Mouse (Mus musculus) layer of hippocampus, adult 8-10 months (tissue): ENCODE measurements at regions not wholly inside any gene's neighbourhood (a gene's known extent, or its start where the extent isn't known, plus 50 kb on each side); places are given as distances from the start of the nearest gene placed in this dataset.

Source experiments
- DNase-seq, 2 experiments: peaks; one replicate each; pipeline ENCODE4 v3.0.0; 2022; ENCODE audit warnings: low spot score in 2 of 2

GRCm38 (mm10) chr7:34587239-34587638, 69.3 kb downstream of the Kctd15 start:
- no peak for DNase-seq

GRCm38 (mm10) chr7:34585312-34585865, 71.1 kb downstream of the Kctd15 start:
- DNase-seq: no peak

DNA sequence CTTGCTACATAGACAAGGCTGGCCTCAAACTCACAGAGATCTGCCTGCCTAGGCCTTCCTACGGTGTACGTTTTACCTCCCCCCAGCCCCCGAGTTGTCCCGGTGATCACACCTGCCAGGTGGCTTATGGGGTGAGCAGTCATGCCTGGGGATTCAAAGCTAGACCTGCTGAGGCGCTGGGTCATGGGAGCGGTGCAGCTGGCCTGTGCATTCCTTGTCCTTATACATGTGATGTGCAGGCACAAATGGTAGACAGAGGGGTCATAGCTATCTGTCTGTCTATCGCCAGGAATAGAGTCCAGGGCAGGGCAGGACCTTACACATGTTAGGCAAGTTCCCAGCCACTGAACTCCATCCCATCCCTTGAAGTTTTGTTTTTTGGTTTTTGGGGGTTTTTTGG, 71.7 kb downstream of the Kctd15 start:
- no peak for DNase-seq

GRCm38 (mm10) chr7:34580866-34581265, 75.7 kb downstream of the Kctd15 start:
- DNase-seq: no peak

GRCm38 (mm10) chr7:34571295-34571694, 85.2 kb downstream of the Kctd15 start:
- DNase-seq: no peak

DNA sequence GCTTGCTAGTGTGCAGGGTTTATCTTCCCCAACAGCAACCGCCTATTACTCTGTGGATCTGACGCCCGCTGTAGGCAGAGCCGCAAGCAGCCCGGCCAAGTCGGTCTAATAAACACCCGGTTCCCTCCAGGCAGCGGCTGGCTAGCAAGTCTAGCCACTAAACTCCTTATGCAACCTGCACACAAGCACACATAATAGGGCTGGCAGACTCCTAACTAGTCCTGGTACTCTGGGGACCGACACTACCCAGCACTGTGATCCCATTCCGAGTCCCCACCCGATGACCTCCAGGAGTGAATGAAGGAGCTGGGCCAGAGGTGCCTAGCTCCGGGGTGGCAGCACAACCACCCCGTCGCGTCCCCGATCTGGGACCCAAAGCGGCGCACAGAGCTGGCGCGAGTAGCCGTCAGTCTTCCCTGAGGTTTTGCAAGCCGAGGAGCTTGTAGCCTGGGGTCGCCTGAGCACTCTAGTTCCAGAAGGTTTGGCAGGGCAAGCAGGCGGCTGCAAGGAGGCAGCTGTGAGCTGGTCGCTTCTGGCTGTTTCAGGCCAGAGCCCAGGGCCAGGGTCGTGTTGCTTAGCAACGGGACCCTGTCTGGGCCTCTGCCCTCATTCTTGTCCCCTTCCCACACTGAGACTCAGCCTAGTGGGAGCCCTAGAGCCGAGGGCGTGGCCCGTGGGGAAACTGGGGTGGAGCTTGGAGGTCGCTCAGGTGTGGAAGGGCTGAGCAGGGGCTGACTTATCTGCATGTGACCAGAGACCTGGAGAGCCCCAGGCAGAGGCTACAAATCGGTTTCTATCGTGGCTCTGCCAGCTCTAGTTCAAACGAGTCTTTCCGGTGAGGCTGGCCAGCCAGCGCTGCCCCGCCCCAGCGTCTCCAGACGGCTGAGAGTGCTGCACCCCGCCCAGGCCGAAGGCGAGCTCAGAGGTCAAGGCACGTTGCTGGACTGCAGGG, 86.1 kb downstream of the Kctd15 start:
- DNase-seq: peak; percentile 5 to 38

DNA sequence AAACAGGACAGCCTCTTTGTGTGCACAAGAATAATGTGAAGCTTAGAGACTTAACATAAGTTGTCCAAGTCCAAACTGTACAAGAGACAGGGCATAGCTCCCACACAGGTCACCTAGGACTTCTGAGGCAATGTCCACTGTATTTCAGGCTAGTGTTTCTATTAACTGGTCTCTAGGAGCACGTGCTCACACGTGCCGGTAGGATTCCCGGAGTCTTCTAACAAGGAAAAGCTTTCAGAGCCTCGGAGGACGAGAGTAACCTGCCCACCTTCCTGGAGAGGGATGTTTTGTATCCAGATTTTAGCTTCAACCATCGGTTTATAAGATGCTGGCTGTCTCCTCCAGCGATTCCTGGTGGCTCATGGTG, 86.8 kb downstream of the Kctd15 start:
- no peak for DNase-seq

DNA sequence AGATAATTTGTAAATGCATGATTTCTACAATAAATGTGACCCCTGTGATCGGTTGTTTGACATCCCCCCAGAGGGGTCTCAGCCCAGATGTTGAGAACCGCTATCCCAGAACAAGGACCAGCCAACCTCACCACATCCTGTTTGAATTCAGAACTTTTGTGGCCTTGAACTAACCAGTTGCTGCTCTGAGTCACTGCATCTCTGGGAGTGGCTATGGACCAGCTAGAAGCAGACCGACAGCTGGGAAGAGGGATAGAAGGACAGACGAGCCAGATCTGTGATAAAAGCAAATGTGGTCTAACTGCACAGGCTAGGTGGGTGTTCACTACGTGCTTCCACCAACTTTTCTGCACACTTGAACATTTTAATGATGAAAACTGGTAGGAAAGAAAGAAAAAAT, 89.0 kb downstream of the Kctd15 start:
- no peak for DNase-seq

DNA sequence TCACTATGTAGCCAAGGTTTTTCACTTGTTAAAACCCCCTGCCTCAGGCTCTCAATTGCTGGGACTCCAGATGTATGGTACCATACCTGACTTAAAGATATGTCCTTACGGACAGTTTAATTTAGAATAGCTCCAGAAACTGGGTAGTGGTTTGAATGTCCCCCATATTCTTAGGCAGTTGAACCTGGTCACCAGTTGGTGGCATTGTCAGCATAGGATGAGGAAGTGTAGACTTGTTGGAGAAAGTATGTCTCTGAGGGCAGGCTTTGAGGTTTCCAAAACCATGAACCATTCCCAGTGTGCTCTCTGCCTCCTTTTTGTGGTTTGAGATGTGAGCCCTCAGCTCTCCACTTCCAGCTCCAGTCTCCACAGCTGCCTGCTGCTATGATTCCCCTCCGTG, 94.4 kb downstream of the Kctd15 start:
- no peak for DNase-seq

GRCm38 (mm10) chr7:34558615-34559343, 97.8 kb downstream of the Kctd15 start:
- DNase-seq: no peak

DNA sequence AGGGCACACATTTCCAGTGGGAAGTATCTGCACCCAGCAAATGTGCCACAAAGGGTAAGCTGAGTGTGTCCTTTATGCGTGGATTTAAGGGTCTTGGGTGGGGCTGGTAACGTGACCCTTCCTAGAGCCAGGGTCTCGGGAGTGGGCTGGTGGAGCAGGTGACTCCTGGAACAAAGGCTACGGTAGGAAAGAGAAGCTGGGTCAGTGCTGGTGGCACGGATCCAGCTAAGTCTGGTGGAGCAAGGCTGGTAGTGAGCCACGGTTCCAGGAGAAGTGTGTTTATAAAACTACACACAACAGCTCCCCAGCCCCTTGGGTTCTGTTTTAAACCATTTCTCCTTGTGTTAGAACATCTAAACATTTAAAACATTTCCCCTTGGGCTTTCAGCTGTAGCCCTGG, 101.3 kb downstream of the Kctd15 start:
- DNase-seq: no peak

GRCm38 (mm10) chr7:34546609-34547316, 109.8 kb downstream of the Kctd15 start:
- no peak for DNase-seq

DNA sequence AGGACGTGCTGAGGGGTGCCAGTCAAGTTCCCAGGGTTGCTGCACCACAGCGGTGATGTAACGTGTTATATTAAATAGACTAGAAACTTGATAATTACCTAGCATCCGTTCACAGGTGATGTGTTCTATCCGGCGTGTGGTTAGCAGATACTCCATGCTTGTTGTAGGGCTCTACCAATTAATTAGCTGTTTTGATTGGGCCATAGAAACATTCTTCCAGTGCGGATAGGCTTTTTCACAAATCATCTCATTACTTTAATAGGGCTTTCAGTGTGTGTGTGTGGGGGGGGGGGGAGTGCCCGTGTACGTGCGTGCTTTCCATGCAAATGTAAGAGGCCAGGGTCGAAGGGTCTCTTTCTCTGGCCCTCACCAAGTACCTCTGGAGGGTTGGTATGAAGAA, 110.6 kb downstream of the Kctd15 start:
- DNase-seq: no peak

DNA sequence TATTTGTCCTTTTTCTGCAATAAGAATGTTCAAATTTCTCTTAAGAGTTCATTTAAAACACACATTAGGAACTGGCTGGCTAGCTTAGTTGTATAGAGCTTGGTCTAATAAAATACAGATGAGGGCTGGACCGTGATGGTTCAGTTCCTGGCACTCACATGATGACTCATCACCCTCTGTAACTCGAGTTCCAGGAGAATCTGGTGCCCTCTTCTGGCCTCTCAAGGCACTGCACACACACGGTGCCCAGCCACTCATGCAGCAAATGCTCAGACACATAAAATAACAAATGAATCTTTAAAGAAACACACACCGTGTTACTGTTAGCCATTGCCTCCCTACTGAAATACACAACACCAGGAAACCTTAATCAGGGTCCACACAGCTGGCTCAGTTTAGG, 114.6 kb downstream of the Kctd15 start:
- no peak for DNase-seq

DNA sequence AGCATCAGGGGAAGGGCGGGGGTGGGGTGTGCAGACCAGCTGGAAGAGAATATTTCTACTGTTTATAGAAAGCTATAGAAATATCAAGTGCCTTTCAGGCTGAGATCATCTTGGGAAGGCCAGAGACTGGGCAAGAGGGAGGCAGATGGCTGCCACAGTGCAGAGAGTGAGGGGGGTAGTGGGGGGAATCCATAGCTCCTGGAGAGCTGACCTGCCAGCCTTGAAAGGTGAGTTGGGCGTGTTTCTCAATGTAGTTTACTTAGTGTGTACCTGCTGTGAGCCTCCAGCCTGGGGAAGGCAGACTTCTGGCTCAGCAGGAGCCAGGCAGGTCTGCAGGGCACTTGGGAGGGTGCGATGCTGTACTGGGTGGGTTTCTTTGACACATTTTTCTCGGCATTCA, 115.5 kb downstream of the Kctd15 start:
- DNase-seq: no peak

DNA sequence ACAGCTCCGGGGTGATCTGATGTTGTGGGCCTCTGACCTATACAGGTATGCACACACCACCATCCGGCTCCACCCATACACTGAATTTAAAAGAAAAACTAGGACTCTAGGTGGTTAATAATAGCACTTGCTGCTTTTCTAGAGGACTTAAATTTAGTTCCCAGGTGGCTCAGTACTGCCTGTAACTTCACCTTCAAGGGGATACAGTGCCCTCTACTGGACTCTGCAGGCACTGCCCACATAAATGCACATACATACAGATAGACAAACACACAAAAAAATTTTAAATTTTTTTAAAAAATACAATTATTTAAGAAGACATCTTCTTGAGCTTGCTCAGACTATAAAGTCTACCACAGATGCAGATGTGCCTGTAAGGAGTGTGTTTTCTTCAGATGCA, 116.7 kb downstream of the Kctd15 start:
- no peak for DNase-seq

GRCm38 (mm10) chr7:34538310-34539055, 118.0 kb downstream of the Kctd15 start:
- no peak for DNase-seq

- DNase-seq: no peak
Measured at GRCm38 (mm10) chr7:34537122-34537521, 119.4 kb downstream of the Kctd15 start.

GRCm38 (mm10) chr7:34534241-34534640, 122.3 kb downstream of the Kctd15 start:
- no peak for DNase-seq

- DNase-seq: no peak
Measured at GRCm38 (mm10) chr7:34531639-34532038, 124.9 kb downstream of the Kctd15 start.

DNA sequence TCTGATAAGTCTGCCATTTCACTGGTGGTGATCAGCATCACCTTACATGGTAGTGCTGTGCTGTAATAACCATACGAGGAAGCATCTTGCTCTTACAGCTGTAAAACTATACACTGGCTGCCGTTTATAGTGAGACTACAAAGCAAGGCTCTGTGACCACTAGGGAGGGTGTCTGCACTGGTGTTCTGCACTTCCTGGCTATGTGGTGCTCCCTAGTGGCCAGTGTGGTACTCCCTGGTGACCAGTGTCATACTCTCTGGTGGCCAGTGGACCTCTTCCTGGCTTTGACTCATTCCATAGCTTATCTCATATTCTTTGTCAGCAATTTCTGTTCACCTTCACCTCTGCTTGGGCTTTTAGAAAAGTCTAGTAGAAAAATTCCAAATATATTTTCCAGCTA, 114.7 kb upstream of the Lsm14a start:
- DNase-seq: no peak
